Mouse (Mus musculus) kidney, embryonic 14.5 days (tissue): ENCODE measurements around the gene Kel. TPM values are rescaled to one million over a fixed set of nuclear protein-coding genes. Genes with fewer than 3 reads are reported as not detected.

Experiments
- ATAC-seq: fragments of 200-750 bp; cut with Nextera tagmentation; 2 replicates; pipeline ENCODE4 v1.8.0; 2017; ENCODE audit warnings: moderate number of reproducible peaks, mild to moderate bottlenecking, moderate TSS enrichment, moderate library complexity; ENCODE audit not compliant: low FRiP score, low TSS enrichment
- H3K27ac ChIP-seq: fragments of 300-500 bp; sonication (generic); 2 replicates; pipeline ENCODE4 v1.5.1; 2014; ENCODE audit warnings: low read depth, mild to moderate bottlenecking, low read length, moderate library complexity, mixed read lengths
- H3K27me3 ChIP-seq: fragments of 300-500 bp; sonication (generic); 2 replicates; pipeline ENCODE4 v1.6.1; 2014; ENCODE audit warnings: mild to moderate bottlenecking, low read length; ENCODE audit not compliant: control insufficient read depth, insufficient read depth
- H3K36me3 ChIP-seq: fragments of 300-500 bp; sonication (generic); 2 replicates; pipeline ENCODE4 v1.6.1; 2014; ENCODE audit warnings: low read length, mixed read lengths; ENCODE audit not compliant: control insufficient read depth, insufficient read depth
- H3K4me1 ChIP-seq: fragments of 300-500 bp; sonication (generic); 2 replicates; pipeline ENCODE4 v1.6.1; 2014; ENCODE audit warnings: low read length, mixed read lengths; ENCODE audit not compliant: control insufficient read depth, insufficient read depth
- H3K4me2 ChIP-seq: fragments of 300-500 bp; sonication (generic); replicated peaks from 2 replicates; pipeline ENCODE4 v1.6.1; 2014; ENCODE audit warnings: low read depth, mild to moderate bottlenecking, low read length
- H3K4me3 ChIP-seq: fragments of 300-500 bp; sonication (generic); 2 replicates; pipeline ENCODE4 v1.5.1; 2014; ENCODE audit warnings: mild to moderate bottlenecking, low read length
- H3K9ac ChIP-seq: fragments of 300-500 bp; sonication (generic); 2 replicates; pipeline ENCODE4 v1.6.1; 2014; ENCODE audit warnings: low read depth, mild to moderate bottlenecking, low read length, moderate library complexity
- H3K9me3 ChIP-seq: fragments of 300-500 bp; sonication (generic); 2 replicates; pipeline ENCODE4 v1.6.1; 2016; ENCODE audit warnings: low read length; ENCODE audit not compliant: control insufficient read depth
- WGBS: fragments of 180-500 bp; shearing (Covaris S2); extraction: QIAGEN DNeasy Blood & Tissue Kit; methylation state at CpG from one replicate; pipeline ENCODE4 v1.1.7; 2014; 5-methylcytosine and 5-hydroxymethylcytosine counted together
- polyA plus RNA-seq: library from polyadenylated mRNA; unstranded; fragments of >200 nt; fragmentation: Nextera tagmentation; extraction: Ambion mirVana; gene quantifications from 2 replicates; pipeline ENCODE4 v1.2.1, GENCODE M21; 2014

Kel gene
- polyA plus RNA-seq, 1 experiment from 2014 or later, result 1.2 TPM

- 61% methylated on average over 1 of the region's 1 CpGs for WGBS
Observed at GRCm38 (mm10) chr6:41658487-41658886, 45.7 kb downstream of the Kel start.

GRCm38 (mm10) chr6:41654648-41655047 is 49.5 kb downstream of the Kel start:
- Histone ChIP-seq H3K4me1 (no peaks in the 10 kb centered on the region), H3K9ac (no peak overlapping the region), H3K4me3 (no peak overlapping the region), H3K9me3 (no peaks in the 10 kb centered on the region), H3K27me3 (no peaks in the 10 kb centered on the region), H3K36me3 (no peaks in the 10 kb centered on the region), H3K4me2 (no peak overlapping the region), H3K27ac (no peak overlapping the region)
- ATAC-seq, result no peak
- WGBS, result 84% methylated on average over 8 of the region's 8 CpGs

More at GRCm38 (mm10) chr6:41658487-41658886, 45.7 kb downstream of the Kel start:
- no peak for ATAC-seq
- Histone ChIP-seq H3K36me3 (no peaks in the 10 kb centered on the region), H3K4me1 (no peaks in the 10 kb centered on the region), H3K4me3 (no peak overlapping the region), H3K27ac (no peak overlapping the region), H3K9ac (no peak overlapping the region), H3K27me3 (no peaks in the 10 kb centered on the region), H3K4me2 (no peak overlapping the region), H3K9me3 (no peaks in the 10 kb centered on the region)

GRCm38 (mm10) chr6:41653173-41653572 is 51.0 kb downstream of the Kel start:
- H3K4me1 ChIP-seq, result no peaks in the 10 kb centered on the region
- H3K4me3 ChIP-seq, result no peak overlapping the region
- no peaks in the 10 kb centered on the region for H3K36me3 ChIP-seq
- H3K4me2 ChIP-seq, result no peak overlapping the region
- WGBS, result 96% methylated on average over 5 of the region's 5 CpGs
- H3K9me3 ChIP-seq, result no peaks in the 10 kb centered on the region
- H3K27me3 ChIP-seq, result no peaks in the 10 kb centered on the region
- no peak for ATAC-seq
- H3K9ac ChIP-seq, result no peak overlapping the region
- no peak overlapping the region for H3K27ac ChIP-seq

- Histone ChIP-seq H3K9me3 (no peaks in the 10 kb centered on the region), H3K36me3 (no peaks in the 10 kb centered on the region), H3K4me2 (no peak overlapping the region), H3K27me3 (no peaks in the 10 kb centered on the region), H3K4me3 (no peak overlapping the region), H3K9ac (no peak overlapping the region), H3K27ac (no peak overlapping the region), H3K4me1 (no peaks in the 10 kb centered on the region)
- ATAC-seq, result no peak
Observed at GRCm38 (mm10) chr6:41646672-41647071, 57.5 kb downstream of the Kel start.

- H3K9ac ChIP-seq, result no peak overlapping the region
- H3K27ac ChIP-seq, result no peak overlapping the region
- no peaks in the 10 kb centered on the region for H3K4me1 ChIP-seq
- no peaks in the 10 kb centered on the region for H3K27me3 ChIP-seq
- H3K4me3 ChIP-seq, result no peak overlapping the region
- H3K9me3 ChIP-seq, result no peaks in the 10 kb centered on the region
- H3K4me2 ChIP-seq, result no peak overlapping the region
- 83% methylated on average over 3 of the region's 3 CpGs for WGBS
- ATAC-seq, result no peak
- H3K36me3 ChIP-seq, result no peaks in the 10 kb centered on the region
Observed at GRCm38 (mm10) chr6:41646220-41646619, 57.9 kb downstream of the Kel start.

GRCm38 (mm10) chr6:41643227-41643626 is 60.9 kb downstream of the Kel start:
- WGBS, result 85% methylated on average over 3 of the region's 3 CpGs
- H3K36me3 ChIP-seq, result no peaks in the 10 kb centered on the region
- no peak for ATAC-seq

GRCm38 (mm10) chr6:41642765-41643164 is 61.4 kb downstream of the Kel start:
- no peak overlapping the region for H3K4me2 ChIP-seq
- H3K9ac ChIP-seq, result no peak overlapping the region
- no peaks in the 10 kb centered on the region for H3K27me3 ChIP-seq
- H3K4me1 ChIP-seq, result no peaks in the 10 kb centered on the region
- no peaks in the 10 kb centered on the region for H3K36me3 ChIP-seq
- H3K9me3 ChIP-seq, result no peaks in the 10 kb centered on the region
- no peak overlapping the region for H3K4me3 ChIP-seq
- no peak for ATAC-seq
- WGBS, result 83% methylated on average over 4 of the region's 4 CpGs
- H3K27ac ChIP-seq, result no peak overlapping the region

More at GRCm38 (mm10) chr6:41643227-41643626, 60.9 kb downstream of the Kel start:
- no peak overlapping the region for H3K27ac ChIP-seq
- H3K4me3 ChIP-seq, result no peak overlapping the region
- H3K4me2 ChIP-seq, result no peak overlapping the region
- no peaks in the 10 kb centered on the region for H3K4me1 ChIP-seq
- H3K9me3 ChIP-seq, result no peaks in the 10 kb centered on the region
- no peak overlapping the region for H3K9ac ChIP-seq
- no peaks in the 10 kb centered on the region for H3K27me3 ChIP-seq

- no peaks in the 10 kb centered on the region for H3K36me3 ChIP-seq
- no peak overlapping the region for H3K4me2 ChIP-seq
- H3K4me3 ChIP-seq, result no peak overlapping the region
- no peak overlapping the region for H3K9ac ChIP-seq
- no peaks in the 10 kb centered on the region for H3K4me1 ChIP-seq
- no peaks in the 10 kb centered on the region for H3K9me3 ChIP-seq
- ATAC-seq, result no peak
- H3K27ac ChIP-seq, result no peak overlapping the region
- no peaks in the 10 kb centered on the region for H3K27me3 ChIP-seq
- WGBS, result 83% methylated on average over 6 of the region's 6 CpGs
Observed at GRCm38 (mm10) chr6:41641173-41641866, 62.8 kb downstream of the Kel start.

- WGBS, result 69% methylated on average over 3 of the region's 3 CpGs
- H3K9ac ChIP-seq, result no peak overlapping the region
- no peaks in the 10 kb centered on the region for H3K9me3 ChIP-seq
- no peak overlapping the region for H3K4me2 ChIP-seq
- H3K27me3 ChIP-seq, result no peaks in the 10 kb centered on the region
- no peaks in the 10 kb centered on the region for H3K4me1 ChIP-seq
- H3K4me3 ChIP-seq, result no peak overlapping the region
- ATAC-seq, result no peak
- no peak overlapping the region for H3K27ac ChIP-seq
- H3K36me3 ChIP-seq, result no peaks in the 10 kb centered on the region
Observed at GRCm38 (mm10) chr6:41640449-41640848, 63.7 kb downstream of the Kel start.
